Mouse (Mus musculus) gastrocnemius, postnatal 4 days (tissue): ENCODE data around the gene Suz12. TPM values are rescaled to one million over a fixed set of nuclear protein-coding genes. Genes with fewer than 3 reads are reported as not detected.
"Not testable (repeated sequence)": the region's sequence is repeated elsewhere in the genome, so short reads cannot be mapped to it uniquely, and the experiment has no call there.

ENCODE experiments used
- DNase-seq, 2 experiments: peaks; one replicate each; pipeline ENCODE4 v3.0.0; 2021 to 2022; ENCODE audit warnings: low spot score in 2 of 2, mixed read lengths in 2 of 2
- total RNA-seq, 2 experiments: library from RNA; stranded (reverse); gene quantifications; 2 replicates each; pipeline ENCODE4 v1.2.3; 2021

Gene Suz12
- total RNA-seq, 2 experiments from 2014 or later, result 36.0 to 44.7 TPM

- DNase-seq, result no peak
Observed at GRCm38 (mm10) chr11:79991600-79991999, 1.3 kb upstream of the Suz12 start.

- DNase-seq, result no peak
Observed at GRCm38 (mm10) chr11:79992035-79992591, 793 bp upstream of the Suz12 start.

GRCm38 (mm10) chr11:79993356-79994270, 707 bp downstream of the Suz12 start:
- DNase-seq, result no peak

- DNase-seq, result no peak
Observed at GRCm38 (mm10) chr11:79994271-79994988, 1.5 kb downstream of the Suz12 start.

- DNase-seq, result not testable (repeated sequence)
Observed at GRCm38 (mm10) chr11:80016533-80016932, 23.6 kb downstream of the Suz12 start.

GRCm38 (mm10) chr11:80019792-80020191, 26.9 kb downstream of the Suz12 start:
- DNase-seq, result no peak

- DNase-seq, result no peak
Observed at GRCm38 (mm10) chr11:80021306-80021705, 28.4 kb downstream of the Suz12 start.

GRCm38 (mm10) chr11:80037495-80037894, 44.6 kb downstream of the Suz12 start:
- no peak for DNase-seq

GRCm38 (mm10) chr11:80042615-80043418, 49.9 kb downstream of the Suz12 start:
- peak in 1 of 2 experiments; percentile 41 for DNase-seq

GRCm38 (mm10) chr11:80043419-80043817, 50.5 kb downstream of the Suz12 start:
- no peak for DNase-seq

GRCm38 (mm10) chr11:80046856-80047255, 54.0 kb downstream of the Suz12 start:
- DNase-seq, result no peak

- DNase-seq, result no peak
Observed at GRCm38 (mm10) chr11:80050088-80050487, 57.2 kb downstream of the Suz12 start.

GRCm38 (mm10) chr11:80052456-80052855, 59.5 kb downstream of the Suz12 start:
- no peak for DNase-seq

- no peak for DNase-seq
Observed at GRCm38 (mm10) chr11:80053171-80053570, 60.3 kb downstream of the Suz12 start.

GRCm38 (mm10) chr11:80054659-80055058, 61.8 kb downstream of the Suz12 start:
- no peak for DNase-seq

GRCm38 (mm10) chr11:80056141-80056540, 63.2 kb downstream of the Suz12 start:
- no peak for DNase-seq

- no peak for DNase-seq
Observed at GRCm38 (mm10) chr11:80062159-80062558, 69.3 kb downstream of the Suz12 start.

- DNase-seq, result not testable (repeated sequence)
Observed at GRCm38 (mm10) chr11:80066373-80066772, 73.5 kb downstream of the Suz12 start.

GRCm38 (mm10) chr11:80067558-80067957, 74.7 kb downstream of the Suz12 start:
- DNase-seq, result no peak

GRCm38 (mm10) chr11:80069815-80070214, 76.9 kb downstream of the Suz12 start:
- no peak for DNase-seq

GRCm38 (mm10) chr11:80071039-80071438, 78.1 kb downstream of the Suz12 start:
- DNase-seq, result no peak
